Mouse (Mus musculus): Measurements from ENCODE around the gene Hnrnpa1. TPM values are rescaled to one million over a fixed set of nuclear protein-coding genes. Genes with fewer than 3 reads are reported as not detected.
A peak's percentile ranks its signal among the peaks of the same experiment; 100 is the strongest.

Hnrnpa1 gene
- 100 to 1,000 TPM in 1 of 4 experiments, 10 to 100 TPM in 3; 82.7 to 111 (median 89.3) TPM for total RNA-seq (2022)

DNA sequence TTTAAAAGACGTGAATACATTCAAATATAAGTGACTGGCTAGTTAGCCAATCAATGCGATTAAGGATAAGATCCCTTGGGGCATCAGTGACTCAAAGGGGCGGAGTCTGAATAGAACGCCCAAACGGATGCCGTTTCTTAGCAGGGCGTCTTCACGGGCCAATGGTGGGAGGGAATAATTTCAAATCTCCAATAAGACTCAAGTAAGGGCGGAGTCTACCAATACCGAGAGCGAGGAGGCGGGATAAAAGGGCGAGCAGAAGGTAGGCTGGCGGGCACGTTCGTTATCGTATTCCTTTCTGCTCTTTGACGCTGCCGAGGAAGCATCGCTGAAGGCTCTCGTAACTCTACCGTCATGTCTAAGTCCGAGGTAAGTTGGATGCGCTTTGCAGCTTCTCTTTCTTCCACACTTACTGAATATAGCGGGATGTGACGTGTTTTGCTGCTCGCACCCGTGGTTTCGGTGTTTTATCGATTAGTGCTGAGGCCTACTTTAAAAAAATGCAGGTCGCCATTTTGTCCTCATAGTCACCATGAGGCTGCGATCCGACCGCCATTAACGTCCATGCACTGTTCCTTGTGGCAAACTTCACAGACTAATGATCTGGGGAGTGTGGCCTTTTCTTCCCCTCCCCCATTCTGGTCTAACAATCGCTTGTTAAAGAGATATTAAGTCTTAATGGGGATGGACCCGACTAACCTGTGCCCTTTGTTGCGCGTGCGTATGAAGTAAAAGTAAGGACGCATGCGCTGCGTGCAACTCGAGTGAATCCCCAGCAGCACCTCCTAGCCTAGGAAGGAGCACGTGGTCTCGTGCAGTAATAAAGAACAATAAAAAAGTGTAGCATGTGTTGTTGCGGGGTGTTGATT lies at the start of gene Hnrnpa1:
TSS of gene Hnrnpa1 (plus strand) at position 273 of the 869 bp plus-strand sequence.
- DNase-seq (ENCODE audit: low spot score in 2 of 2) = peak; percentile 91 to 93

DNA sequence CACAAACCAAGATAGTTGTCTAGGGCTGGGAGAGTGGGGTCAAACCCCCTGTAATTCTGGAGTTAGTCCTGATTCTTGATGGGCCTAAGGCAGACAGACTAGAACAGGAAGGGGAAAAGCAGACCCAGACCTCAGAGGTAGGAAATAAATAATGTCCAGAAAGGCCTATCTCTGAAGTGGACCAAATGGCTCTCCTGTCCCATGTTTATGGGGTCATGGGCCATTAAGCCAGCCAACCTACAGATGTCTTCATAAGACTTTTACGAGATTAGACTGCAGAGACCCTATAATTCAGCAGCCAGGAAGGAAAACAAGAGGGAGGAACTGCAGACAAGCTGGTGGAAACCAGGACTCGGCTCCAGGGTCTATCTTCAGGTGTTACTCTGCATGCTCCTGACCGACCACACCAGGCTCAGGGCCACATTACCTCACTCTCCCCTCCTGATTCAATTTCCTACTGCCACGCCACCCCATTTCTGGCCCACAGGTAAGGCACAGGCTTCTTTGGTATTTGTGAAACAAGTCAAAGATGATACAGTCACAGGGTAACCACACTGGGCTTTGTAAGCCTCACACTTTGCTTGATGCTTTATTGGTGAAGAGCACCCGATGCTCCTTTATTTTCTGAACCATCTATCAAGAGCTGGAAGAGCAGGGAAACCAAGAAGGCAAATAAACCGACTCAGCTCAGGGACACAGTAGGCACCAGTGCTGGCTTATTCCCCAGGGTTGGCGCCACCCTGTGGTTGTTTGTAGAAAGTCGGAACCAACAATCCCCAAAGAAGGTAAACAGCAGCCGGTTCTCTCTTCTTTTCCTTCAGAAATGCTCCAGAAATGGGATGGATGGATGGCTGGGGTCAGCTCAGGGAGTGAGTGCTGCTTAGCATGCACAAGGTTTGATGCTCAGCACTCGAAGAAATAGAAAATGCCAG lies 49.4 kb upstream of the Hnrnpa1 start:
- DNase-seq (ENCODE audit: low spot score in 2 of 2) = no peak

DNA sequence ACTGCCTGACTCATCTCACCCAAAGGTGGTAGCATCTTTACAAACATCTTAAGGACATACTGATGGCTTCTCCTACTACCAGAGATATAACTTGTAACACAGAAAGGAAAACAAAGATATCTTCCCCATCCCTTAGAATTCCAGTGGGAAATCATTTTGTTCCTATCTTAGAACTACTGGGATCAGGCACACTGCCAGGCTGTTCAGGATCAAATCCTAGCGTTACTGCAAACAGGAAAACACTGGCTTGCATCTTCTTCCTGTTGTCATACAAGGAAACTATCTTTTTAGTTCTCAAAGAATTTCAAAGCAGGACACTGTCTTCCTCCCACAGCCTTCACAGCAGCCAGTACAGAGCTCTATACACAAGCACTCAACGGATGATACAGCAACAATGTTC lies 46.6 kb upstream of the Hnrnpa1 start:
- DNase-seq (ENCODE audit: low spot score in 2 of 2) = no peak

DNA sequence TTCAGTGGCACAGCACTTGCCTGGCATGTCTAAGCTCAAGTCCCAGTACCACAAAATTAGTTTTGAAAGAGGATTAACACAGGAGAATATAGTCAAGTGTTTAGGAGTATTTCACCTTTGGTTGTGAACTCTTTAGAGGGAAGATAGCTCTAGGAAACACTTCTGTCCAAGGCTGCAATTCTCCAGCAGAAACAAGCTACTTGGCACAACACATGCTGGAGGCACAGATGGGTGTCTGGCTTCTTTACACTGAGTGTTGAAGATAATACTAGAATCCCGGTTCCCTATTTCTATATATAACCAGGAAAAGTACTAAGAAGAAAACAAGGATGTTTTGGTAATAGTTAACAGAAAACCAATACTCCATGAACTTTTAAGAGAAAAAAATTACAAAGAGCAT lies 43.4 kb upstream of the Hnrnpa1 start:
- no peak for DNase-seq (ENCODE audit: low spot score in 2 of 2)

DNA sequence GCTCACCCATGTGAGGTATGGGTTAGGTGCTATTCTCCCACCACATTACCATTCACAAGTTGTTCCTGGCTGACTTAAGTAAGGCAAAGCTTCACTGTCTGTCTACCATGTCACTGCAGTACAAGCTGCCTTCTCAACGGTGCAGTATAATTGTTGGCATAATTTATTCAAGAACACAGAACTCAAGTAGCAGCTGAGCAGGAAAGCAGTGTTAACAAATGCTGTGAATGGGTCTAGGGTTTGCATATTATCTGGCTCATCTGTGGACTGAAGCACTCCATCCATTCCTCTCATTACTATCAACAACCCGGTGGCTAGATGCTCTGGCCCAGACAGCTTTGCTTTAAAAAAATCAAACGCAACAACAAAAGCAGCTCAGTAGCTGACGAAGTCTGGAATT lies 42.4 kb upstream of the Hnrnpa1 start:
- DNase-seq (ENCODE audit: low spot score in 2 of 2) = no peak

DNA sequence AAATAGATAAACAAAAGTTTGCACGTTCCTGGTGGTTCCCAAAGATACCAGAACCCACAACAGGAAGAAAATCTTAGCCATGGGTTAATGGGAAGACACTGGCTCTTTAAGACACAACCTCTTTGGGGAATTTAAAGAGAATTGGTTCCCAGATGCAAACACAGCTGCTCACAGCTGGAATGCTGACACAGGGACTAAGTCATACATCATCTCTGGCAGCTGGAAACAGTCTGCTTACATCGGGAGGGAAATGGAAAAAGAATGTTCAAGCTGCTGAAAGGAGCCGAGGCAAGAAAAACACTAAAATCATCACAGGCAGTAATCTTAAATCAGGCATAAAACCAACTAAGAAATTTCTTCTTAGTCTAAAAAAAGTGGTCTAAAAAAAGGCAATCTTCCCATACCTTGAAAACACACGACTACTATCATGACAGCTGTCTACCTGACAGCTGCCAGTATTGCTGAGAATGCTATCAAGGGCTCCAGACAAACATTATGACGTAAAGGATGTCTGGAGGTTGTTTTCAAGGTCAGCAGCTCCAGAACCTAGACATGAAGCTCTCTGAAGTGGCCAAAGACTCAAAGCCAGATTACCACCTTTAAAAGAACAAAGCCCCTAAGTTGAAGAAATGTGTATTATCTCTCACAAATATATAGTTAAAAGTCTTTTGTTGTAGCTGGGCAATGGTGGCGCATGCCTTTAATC lies 38.0 kb upstream of the Hnrnpa1 start:
- DNase-seq (ENCODE audit: low spot score in 2 of 2) = no peak

DNA sequence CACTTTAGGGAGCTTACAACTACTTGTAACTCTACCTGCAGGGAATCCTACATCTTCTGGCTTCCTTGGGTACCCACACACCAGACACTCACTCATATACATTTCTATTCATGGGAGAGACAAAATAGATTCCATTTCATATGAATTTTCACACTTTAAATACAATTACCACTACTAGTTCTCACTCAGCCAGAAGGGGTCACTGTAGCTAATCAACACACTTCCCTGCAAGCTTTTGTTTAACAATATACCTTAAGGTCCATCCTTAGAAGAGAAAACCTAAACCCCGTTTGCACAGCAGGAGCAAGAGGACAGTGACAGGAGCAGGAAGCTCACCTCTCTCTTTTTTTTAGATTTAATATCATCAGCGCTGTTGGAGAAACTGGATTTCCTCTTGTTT lies 35.1 kb upstream of the Hnrnpa1 start:
- DNase-seq (ENCODE audit: low spot score in 2 of 2) = no peak

DNA sequence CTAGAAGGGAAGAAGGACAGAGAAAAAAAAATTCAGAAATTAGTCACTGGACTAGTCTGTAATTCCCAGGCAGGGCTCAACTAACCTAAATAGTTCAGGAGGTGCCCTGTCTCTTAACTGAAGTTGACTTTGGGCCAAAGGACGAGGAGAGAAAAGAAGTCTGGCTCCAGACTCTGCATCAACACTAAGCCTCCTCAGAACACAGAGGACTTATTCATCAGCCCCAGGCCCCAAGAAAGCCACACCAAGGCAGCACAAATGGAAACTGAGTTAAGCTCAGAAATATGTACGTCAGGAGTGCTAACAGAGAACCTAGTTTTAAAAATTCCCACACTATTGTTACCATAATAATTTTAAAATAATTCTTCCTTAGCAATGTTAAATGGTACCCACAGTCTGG lies 26.1 kb upstream of the Hnrnpa1 start:
- DNase-seq (ENCODE audit: low spot score in 2 of 2) = no peak

DNA sequence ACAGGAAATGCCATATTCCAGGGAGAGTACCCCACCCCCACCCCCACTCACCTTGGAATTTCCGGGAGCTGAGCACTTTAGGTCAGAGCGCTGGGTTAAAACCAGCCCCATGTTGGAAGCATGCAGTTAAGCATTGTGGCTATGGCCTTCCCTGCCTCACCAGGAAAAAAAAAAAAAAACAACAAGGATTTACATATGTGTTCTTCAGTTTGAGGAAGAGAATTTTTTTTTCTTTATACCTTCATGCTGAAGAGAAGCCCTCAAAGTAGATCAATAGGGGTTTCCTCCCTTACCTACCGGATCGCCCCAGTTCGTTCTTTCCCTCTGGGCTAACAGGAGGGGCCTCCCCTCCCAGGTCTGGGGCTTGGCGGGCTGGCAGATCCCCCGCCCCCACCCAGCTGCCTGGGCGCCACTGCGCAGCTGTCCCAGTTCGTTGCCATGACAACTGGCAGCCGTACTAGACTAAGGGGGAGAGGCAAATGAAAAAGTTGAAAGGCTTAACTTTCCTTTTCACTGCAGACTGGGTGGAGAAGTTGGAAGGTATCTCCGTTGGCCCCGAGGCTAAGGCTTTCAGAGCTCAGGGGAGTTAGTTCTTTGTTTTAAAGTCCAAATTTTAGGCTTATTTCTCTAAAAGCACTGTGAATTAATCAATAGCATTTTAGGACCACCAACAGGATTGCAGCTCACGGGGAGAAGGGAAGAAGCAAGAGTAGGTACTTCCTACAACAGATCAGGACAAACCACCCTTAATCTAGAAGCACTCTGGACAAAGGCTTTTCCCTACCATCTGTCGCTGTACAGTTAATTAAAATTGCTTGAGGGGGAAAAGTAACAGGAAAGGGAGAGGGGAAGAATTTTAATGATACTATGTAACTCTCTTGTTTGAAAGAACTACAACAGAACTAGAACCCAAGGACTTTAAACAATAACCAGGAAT lies 25.0 kb upstream of the Hnrnpa1 start:
- peak; percentile 73 to 74 for DNase-seq (ENCODE audit: low spot score in 2 of 2)

DNA sequence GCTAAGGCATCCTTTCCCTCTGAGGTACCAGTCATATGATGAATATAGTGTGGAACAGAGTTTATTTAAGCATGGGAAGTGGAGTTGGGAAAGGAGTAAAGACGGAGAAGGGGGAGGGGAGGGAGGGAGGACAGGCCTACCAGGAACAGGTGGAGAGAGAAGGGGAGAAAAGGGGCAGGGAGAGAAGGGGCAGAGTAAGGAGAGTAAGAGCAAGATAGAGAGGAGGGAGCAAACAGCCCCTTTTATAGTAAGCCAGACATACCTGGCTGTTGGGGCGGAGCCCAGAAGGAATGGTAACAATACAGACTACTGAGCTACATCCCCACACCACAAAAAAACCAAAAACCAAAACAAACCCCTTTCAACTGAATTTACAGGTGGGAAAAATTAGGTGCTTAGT lies 24.2 kb upstream of the Hnrnpa1 start:
- no peak for DNase-seq (ENCODE audit: low spot score in 2 of 2)

DNA sequence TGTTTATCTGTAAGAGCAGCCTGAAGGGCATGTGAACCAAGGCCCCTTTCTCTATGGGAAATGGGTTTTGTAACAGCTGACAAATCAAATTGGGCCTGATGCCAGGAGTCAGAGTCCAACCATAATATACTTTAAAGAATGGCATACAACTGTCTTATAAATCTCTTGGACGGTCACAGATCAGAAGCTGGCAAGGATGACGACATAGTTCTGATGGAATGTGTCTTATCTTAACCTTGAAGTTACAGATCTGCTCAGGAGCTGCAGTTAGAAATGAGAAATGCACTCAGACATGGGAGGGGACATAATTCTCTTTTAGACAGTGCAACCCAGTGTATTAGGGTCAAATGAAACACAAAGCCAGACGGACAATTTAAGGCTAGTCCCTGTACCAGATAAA lies 19.4 kb upstream of the Hnrnpa1 start:
- DNase-seq (ENCODE audit: low spot score in 2 of 2) = no peak

DNA sequence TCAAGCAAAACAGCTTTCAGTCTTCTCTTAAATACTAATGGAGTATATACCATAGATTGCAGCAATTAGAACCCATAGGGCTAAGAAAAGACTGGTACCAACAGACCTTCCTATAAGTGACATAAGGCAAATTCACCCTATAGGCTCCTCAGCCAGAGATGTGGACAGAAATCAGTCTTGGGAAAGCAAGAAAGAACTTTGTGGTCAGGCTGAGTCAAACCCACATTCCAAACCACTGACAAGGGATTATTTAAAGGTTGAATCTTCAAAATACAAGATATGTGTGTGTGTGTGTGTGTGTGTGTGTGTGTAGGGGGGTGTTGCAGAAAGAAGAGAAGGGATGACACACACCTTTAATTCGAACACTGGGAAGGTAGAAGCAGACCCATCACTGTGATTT lies 18.8 kb upstream of the Hnrnpa1 start:
- DNase-seq (ENCODE audit: low spot score in 2 of 2) = no peak

DNA sequence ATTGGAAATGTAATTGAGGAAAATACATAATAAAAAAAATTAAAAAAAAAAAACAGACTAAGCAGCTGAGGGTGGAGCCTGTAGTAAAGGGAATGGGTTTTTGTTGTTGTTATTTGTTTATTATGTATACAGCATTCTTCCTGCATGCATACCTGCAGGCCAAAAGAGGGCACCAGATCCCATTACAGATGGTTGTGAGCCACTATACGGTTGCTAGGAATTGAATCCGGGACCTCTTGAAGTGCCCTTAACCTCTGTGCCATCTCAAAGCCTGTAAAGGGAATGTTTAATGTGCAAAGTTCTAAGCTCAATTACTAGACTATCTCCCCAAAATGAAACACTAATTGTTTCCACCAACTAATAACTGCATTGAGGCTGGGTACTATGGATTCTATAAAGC lies 16.1 kb upstream of the Hnrnpa1 start:
- no peak for DNase-seq (ENCODE audit: low spot score in 2 of 2)

DNA sequence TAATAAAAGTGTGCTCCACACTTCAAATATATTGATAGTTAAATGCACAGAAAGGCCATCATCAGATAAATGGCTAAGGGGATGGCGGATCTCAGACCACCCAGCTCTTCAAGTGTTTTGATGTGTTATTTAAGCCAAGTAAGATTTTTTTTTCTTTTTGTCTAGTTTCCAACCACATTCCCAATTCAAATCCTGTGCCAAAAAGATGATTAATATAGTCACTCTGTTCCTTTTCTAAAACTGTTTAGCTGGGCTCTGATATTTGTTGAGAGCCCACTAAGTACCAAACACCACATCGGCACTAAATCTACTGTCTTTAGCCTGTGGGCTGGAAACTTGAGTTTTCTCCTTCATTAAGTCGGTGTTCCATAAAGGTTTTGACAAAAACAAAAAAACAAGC lies 13.2 kb upstream of the Hnrnpa1 start:
- no peak for DNase-seq (ENCODE audit: low spot score in 2 of 2)

DNA sequence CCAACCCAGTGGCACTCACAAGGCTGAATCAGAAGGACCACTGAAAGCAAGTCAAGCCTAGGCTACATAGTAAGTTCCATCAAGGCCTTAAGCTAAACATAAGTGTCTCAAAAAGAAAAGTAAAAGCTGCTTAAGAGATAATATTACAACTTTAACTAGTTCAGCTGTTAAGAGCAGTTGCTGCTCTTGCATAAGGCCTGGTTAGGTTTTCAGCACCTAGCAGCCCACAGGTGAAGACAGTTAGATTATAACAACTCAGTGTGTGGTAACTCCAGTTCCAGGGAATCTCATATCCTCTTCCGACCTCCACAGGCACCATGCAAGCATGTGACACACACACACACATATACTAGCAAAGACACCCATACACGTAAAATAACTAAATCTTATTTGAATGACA lies 12.7 kb upstream of the Hnrnpa1 start:
- no peak for DNase-seq (ENCODE audit: low spot score in 2 of 2)

DNA sequence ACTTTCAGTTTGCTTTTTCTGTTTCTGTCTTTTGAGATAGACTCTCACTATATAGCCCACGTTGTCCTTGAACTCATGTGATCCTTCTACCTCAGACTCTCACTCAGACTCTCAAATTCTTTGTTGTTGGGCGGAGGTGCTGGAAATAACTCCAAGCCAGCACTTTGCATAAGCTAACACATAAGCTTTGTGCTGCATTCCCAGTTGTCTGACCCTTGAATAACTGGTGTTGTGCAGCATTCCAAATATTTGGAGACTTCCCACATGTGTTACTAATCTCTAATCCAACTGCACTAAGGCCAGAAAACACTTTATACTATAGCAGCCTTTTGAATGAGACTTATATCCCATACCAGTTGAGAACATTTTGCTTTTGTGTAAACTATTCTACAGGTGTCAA lies 11.3 kb upstream of the Hnrnpa1 start:
- DNase-seq (ENCODE audit: low spot score in 2 of 2) = no peak

DNA sequence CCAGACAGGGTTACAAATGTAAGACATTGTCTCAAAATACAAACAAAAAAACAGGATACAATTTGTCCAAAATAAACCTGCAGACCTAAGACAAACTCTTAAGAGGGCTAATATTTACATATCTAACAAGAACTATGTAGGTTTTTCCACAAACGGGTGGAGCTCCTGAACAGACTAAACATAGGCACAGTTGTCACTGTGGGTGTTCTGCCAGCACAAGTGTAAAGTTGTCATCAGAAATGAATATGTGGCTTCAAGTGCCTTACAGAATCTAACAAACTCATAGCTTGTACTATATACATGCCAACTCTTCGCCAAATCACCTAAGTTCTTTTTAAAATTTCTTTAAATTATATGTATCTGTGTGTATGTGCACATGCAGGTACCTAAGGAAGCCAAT lies 7.1 kb upstream of the Hnrnpa1 start:
- DNase-seq (ENCODE audit: low spot score in 2 of 2) = no peak

DNA sequence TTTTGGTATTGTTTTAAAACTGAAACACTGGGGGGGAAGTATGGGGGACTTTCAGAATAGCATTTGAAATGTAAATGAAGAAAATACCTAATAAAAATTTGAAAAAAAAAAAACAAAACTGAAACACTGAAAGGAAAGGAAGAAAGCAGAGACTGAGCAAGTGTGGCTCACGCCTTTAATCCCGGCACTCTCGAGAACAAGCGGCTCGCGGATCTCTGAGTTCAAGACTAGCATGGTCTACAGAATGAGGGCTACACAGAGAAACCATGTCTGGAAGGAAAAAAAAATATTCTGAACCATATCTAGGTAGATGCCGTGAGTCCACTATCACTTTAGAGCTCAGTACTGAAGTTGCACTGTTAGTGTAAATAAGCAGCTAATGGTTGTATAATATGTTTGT lies 2.9 kb upstream of the Hnrnpa1 start:
- DNase-seq (ENCODE audit: low spot score in 2 of 2) = no peak

DNA sequence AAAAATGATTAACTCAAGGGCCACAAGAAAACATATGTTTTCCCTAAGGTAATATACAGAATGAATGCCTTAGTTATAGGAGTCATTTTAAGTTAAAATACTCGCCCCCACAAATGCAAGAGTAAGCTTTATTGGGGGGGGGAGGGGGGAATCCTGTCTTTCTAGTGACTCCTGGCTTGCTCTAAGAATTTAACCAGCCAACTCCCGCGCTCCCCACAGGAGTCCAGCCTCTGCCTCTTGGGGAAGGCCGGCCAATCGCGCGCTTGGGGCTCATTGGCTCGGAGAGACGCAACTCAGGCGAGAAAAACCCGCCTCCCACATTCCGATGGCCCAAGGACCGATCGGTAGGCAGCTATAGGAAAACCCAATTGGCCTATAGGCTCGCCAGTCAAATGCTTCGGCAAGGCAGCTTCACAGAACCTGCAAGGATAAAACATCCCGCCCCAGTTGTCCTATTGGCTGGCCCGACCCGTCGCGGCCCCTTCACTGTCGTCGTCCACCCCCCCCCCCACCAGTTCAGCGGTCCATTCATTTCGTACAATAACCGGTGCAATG lies 1.0 kb upstream of the Hnrnpa1 start:
- peak; percentile 77 to 83 for DNase-seq (ENCODE audit: low spot score in 2 of 2)

DNA sequence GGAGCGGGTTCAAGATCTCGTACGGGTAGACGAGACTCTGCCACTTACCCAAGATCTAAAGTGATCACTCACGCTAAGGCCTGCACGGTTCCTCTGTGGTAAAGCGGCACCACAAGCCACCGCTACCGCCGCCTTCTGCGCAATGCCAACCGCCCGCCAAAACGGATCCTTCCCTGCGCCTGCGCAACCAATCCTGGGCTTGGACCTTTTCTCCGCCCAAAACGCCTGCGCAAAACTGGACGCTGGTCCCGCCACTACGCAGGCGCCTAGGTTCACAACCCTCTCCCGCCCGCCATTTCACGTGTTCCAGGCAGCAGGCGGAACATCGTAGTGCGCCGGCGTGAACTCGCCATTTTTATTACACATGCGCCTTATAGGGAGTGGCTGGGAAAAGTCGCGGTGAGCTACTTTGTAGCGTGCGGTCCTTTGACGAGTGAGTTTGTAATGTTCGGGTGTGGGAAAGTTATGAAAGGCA lies 510 bp upstream of the Hnrnpa1 start, which contains the start of gene Cbx5:
TSS of gene Cbx5 (minus strand) at position 132 of the 475 bp plus-strand sequence.
- peak; percentile 95 to 98 for DNase-seq (ENCODE audit: low spot score in 2 of 2)
